Mouse (Mus musculus) pancreas, adult 10 weeks (tissue): ENCODE data around the gene Rhox3h. TPM values are rescaled to one million over a fixed set of nuclear protein-coding genes. Genes with fewer than 3 reads are reported as not detected.

Experiments used
- polyA plus RNA-seq: library from polyadenylated mRNA; stranded (reverse); fragments of 350-450 nt; fragmentation: Illumina TruSeq; extraction: RNeasy Lipid Tissue Mini Kit (QIAGEN cat#74804); gene quantifications from one replicate; pipeline ENCODE4 v1.2.3, GENCODE M21; 2015; ENCODE audit warnings: low read depth, low replicate concordance; ENCODE audit not compliant: insufficient read depth

Rhox3h gene
- polyA plus RNA-seq: not detected

GRCm38 (mm10) chrX:37668664-37669063 is at the start of gene Rhox3h:
TSS of gene Rhox3h (minus strand) at chrX:37668764.

GRCm38 (mm10) chrX:37673177-37673576 is 4.6 kb upstream of the Rhox3h start, which contains the start of gene Rhox2h:
TSS of gene Rhox2h (minus strand) at chrX:37673277.

GRCm38 (mm10) chrX:37651227-37651626 is 17.3 kb downstream of the Rhox3h start, which contains the start of gene Rhox4g:
TSS of gene Rhox4g (minus strand) at chrX:37651327.

GRCm38 (mm10) chrX:37643370-37643769 is 25.2 kb downstream of the Rhox3h start, which contains the start of gene Rhox2g:
TSS of gene Rhox2g (minus strand) at chrX:37643470.

GRCm38 (mm10) chrX:37628512-37628911 is 40.1 kb downstream of the Rhox3h start, which contains the start of gene Rhox3g:
TSS of gene Rhox3g (minus strand) at chrX:37628612.

Other genes starting within 250 kb of the Rhox3h start
- not detected for gene Rhox4b, start 236.3 kb downstream of the Rhox3h start, polyA plus RNA-seq
- not detected for gene Rhox2c, start 215.1 kb downstream of the Rhox3h start, polyA plus RNA-seq
- not detected for gene Rhox3c, start 210.2 kb downstream of the Rhox3h start, polyA plus RNA-seq
- gene Rhox4c, start 188.4 kb downstream of the Rhox3h start, polyA plus RNA-seq: not detected
- not detected for gene Rhox2d, start 175.3 kb downstream of the Rhox3h start, polyA plus RNA-seq
- gene Rhox4d, start 154.4 kb downstream of the Rhox3h start, polyA plus RNA-seq: not detected
- gene Rhox2e, start 138.3 kb downstream of the Rhox3h start, polyA plus RNA-seq: not detected
- not detected for gene Rhox3e, start 126.7 kb downstream of the Rhox3h start, polyA plus RNA-seq
- not detected for gene Rhox4e, start 111.4 kb downstream of the Rhox3h start, polyA plus RNA-seq
- not detected for gene Rhox2f, start 97.4 kb downstream of the Rhox3h start, polyA plus RNA-seq
- gene Rhox3f, start 87.8 kb downstream of the Rhox3h start, polyA plus RNA-seq: not detected
- gene Rhox4f, start 61.1 kb downstream of the Rhox3h start, polyA plus RNA-seq: not detected
- gene Rhox3g, start 40.2 kb downstream of the Rhox3h start, polyA plus RNA-seq: not detected
- gene Rhox2g, start 25.3 kb downstream of the Rhox3h start, polyA plus RNA-seq: not detected
- not detected for gene Rhox4g, start 17.4 kb downstream of the Rhox3h start, polyA plus RNA-seq
- gene Rhox2h, start 4.5 kb upstream of the Rhox3h start, polyA plus RNA-seq: not detected
- not detected for gene Rhox5, start 136.1 kb upstream of the Rhox3h start, polyA plus RNA-seq
- not detected for gene Rhox6, start 158.1 kb upstream of the Rhox3h start, polyA plus RNA-seq
- not detected for gene Rhox7a, start 162.9 kb upstream of the Rhox3h start, polyA plus RNA-seq
- gene Rhox8, start 210.2 kb upstream of the Rhox3h start, polyA plus RNA-seq: not detected
- gene Rhox7b, start 228.5 kb upstream of the Rhox3h start, polyA plus RNA-seq: not detected
- not detected for gene Rhox9, start 233.0 kb upstream of the Rhox3h start, polyA plus RNA-seq